ENCODE assay signal across 17 mouse cellular contexts in genomic region chr1:136401281-136401680, GRCm38 (mm10). TPM values are rescaled to one million over a fixed set of nuclear protein-coding genes. Genes with fewer than 3 reads are reported as not detected.
DNase-seq lines count a peak whose midpoint lies in the region; ATAC-seq and TF ChIP-seq lines count a peak whose summit lies in the region.
"Had no signal": no experiment of that assay in that cellular context is flagged by ENCODE, and none has a peak within 500 bp of the region (broad histone marks: within the 10 kb centered on the region; RNA-seq: fewer than 3 reads in every experiment).

No protein-coding gene starts in this region.

- H3ac ChIP-seq in myocyte (ENCODE audit: control insufficient read depth, insufficient read length), result no peak overlapping the region

- H3K4me2 ChIP-seq in midbrain, embryonic 11.5 days, result no peak overlapping the region
- peak overlapping the region; percentile 47 for H3K4me2 ChIP-seq in myocyte (ENCODE audit: low read depth)
- H3K4me2 ChIP-seq in hindbrain, embryonic 11.5 days (replicated peaks; ENCODE audit: low read depth, low read length), result no peak overlapping the region
- H3K4me2 ChIP-seq: embryonic facial prominence, embryonic 12.5 days; heart, embryonic 12.5 days; kidney, embryonic 15.5 days; midbrain, embryonic 15.5 days had no signal

- no peaks in the 10 kb centered on the region for H3K79me2 ChIP-seq in myocyte (ENCODE audit: control insufficient read depth, insufficient read depth)

- H3K9me3 ChIP-seq in midbrain, embryonic 11.5 days (ENCODE audit: control insufficient read depth, low read length), result no peaks in the 10 kb centered on the region
- no peaks in the 10 kb centered on the region; the same call in 1 of the 2 replicates for H3K9me3 ChIP-seq in midbrain, embryonic 10.5 days (replicated peaks)
- H3K9me3 ChIP-seq in hindbrain, embryonic 11.5 days (ENCODE audit: control insufficient read depth, low read length), result no peaks in the 10 kb centered on the region
- H3K9me3 ChIP-seq: embryonic facial prominence, embryonic 12.5 days; kidney, embryonic 15.5 days; midbrain, embryonic 15.5 days had no signal

- H3K4me3 ChIP-seq in midbrain, embryonic 11.5 days (ENCODE audit: low read depth, low read length), result no peak overlapping the region
- H3K4me3 ChIP-seq in midbrain, embryonic 10.5 days, result no peak overlapping the region
- no peak overlapping the region for H3K4me3 ChIP-seq in myocyte
- H3K4me3 ChIP-seq in hindbrain, embryonic 11.5 days (ENCODE audit: low read depth, low read length), result no peak overlapping the region
- H3K4me3 ChIP-seq: embryonic facial prominence, embryonic 12.5 days; heart, embryonic 12.5 days; kidney, embryonic 15.5 days; midbrain, embryonic 15.5 days had no signal

- ATAC-seq in midbrain, embryonic 11.5 days (ENCODE audit: low FRiP score), result no peak
- ATAC-seq in frontal cortex, adult (ENCODE audit: low TSS enrichment), result peak; percentile 97
- ATAC-seq in hindbrain, embryonic 11.5 days (ENCODE audit: low FRiP score), result no peak
- ATAC-seq: forebrain, postnatal 0 days; midbrain, embryonic 15.5 days; Patski had no signal

- DNase-seq in midbrain, embryonic 11.5 days (ENCODE audit: low spot score, missing footprints), result peak; percentile 28
- no peak for DNase-seq in midbrain, embryonic 10.5 days (ENCODE audit: low spot score)
- DNase-seq in urinary bladder, adult 18-20 months (ENCODE audit: low spot score in 2 of 2), result no peak
- DNase-seq in lung, postnatal 10 days, result no peak
- no peak for DNase-seq in hindbrain, embryonic 11.5 days (ENCODE audit: low spot score)
- DNase-seq: cerebellum, postnatal 25 days; forebrain, postnatal 0 days; gastrocnemius, postnatal 36 days; lung, adult 2 months; thymus, postnatal 4 days had no signal

- no peaks in the 10 kb centered on the region for H3K27me3 ChIP-seq in midbrain, embryonic 11.5 days (ENCODE audit: control insufficient read depth, insufficient read depth, low read length)
- H3K27me3 ChIP-seq in midbrain, embryonic 10.5 days (ENCODE audit: low read depth, poor library complexity, severe bottlenecking), result no peaks in the 10 kb centered on the region
- H3K27me3 ChIP-seq in myocyte (ENCODE audit: control insufficient read depth, insufficient read depth, insufficient read length), result no peaks in the 10 kb centered on the region
- H3K27me3 ChIP-seq in hindbrain, embryonic 11.5 days (ENCODE audit: control insufficient read depth, insufficient read depth, low read length), result no peaks in the 10 kb centered on the region
- H3K27me3 ChIP-seq: embryonic facial prominence, embryonic 12.5 days; kidney, embryonic 15.5 days; midbrain, embryonic 15.5 days; Patski had no signal

- H3K27ac ChIP-seq in midbrain, embryonic 11.5 days (ENCODE audit: low read depth, low read length), result no peak overlapping the region
- no peak overlapping the region for H3K27ac ChIP-seq in midbrain, embryonic 10.5 days (replicated peaks)
- H3K27ac ChIP-seq in hindbrain, embryonic 11.5 days (ENCODE audit: low read depth, low read length), result no peak overlapping the region
- H3K27ac ChIP-seq: embryonic facial prominence, embryonic 12.5 days; kidney, embryonic 15.5 days; midbrain, embryonic 15.5 days had no signal

- 74% methylated on average over 8 of the region's 8 CpGs for WGBS in midbrain, embryonic 11.5 days
- 75% methylated on average over 8 of the region's 8 CpGs for WGBS in midbrain, embryonic 10.5 days
- 80% methylated on average over 8 of the region's 8 CpGs for WGBS in hindbrain, embryonic 11.5 days

- H3K9ac ChIP-seq in midbrain, embryonic 11.5 days (ENCODE audit: low read length), result no peak overlapping the region
- no peak overlapping the region for H3K9ac ChIP-seq in hindbrain, embryonic 11.5 days (ENCODE audit: low read depth, low read length)
- H3K9ac ChIP-seq: embryonic facial prominence, embryonic 12.5 days; forebrain, postnatal 0 days; heart, embryonic 12.5 days; kidney, embryonic 15.5 days; midbrain, embryonic 15.5 days had no signal

- no peak for TF ChIP-seq POLR2A in myocyte (IDR thresholded peaks at IDR 0.05; ENCODE audit: insufficient read length, low read depth)

- no peaks in the 10 kb centered on the region for H3K4me1 ChIP-seq in midbrain, embryonic 11.5 days (ENCODE audit: control insufficient read depth, insufficient read depth, low read length)
- H3K4me1 ChIP-seq in midbrain, embryonic 10.5 days, result 0 out of 2 replicates have a peak, but pooled peaks cover 3% of the 10 kb centered on the region
- no peaks in the 10 kb centered on the region for H3K4me1 ChIP-seq in hindbrain, embryonic 11.5 days (replicated peaks; ENCODE audit: control insufficient read depth, insufficient read depth, low read length)
- H3K4me1 ChIP-seq: embryonic facial prominence, embryonic 12.5 days; heart, embryonic 12.5 days; kidney, embryonic 15.5 days; midbrain, embryonic 15.5 days had no signal

- H3K36me3 ChIP-seq in midbrain, embryonic 11.5 days (ENCODE audit: control insufficient read depth, insufficient read depth, low read length), result no peaks in the 10 kb centered on the region
- H3K36me3 ChIP-seq in midbrain, embryonic 10.5 days, result no peaks in the 10 kb centered on the region
- H3K36me3 ChIP-seq in myocyte (ENCODE audit: control insufficient read depth, insufficient read depth), result no peaks in the 10 kb centered on the region
- no peaks in the 10 kb centered on the region for H3K36me3 ChIP-seq in hindbrain, embryonic 11.5 days (ENCODE audit: control insufficient read depth, insufficient read depth, low read length)
- H3K36me3 ChIP-seq: embryonic facial prominence, embryonic 12.5 days; heart, embryonic 12.5 days; kidney, embryonic 15.5 days; midbrain, embryonic 15.5 days had no signal

TF ChIP-seq in myocyte, 11 proteins besides CTCF, POLR2A, EP300 and RAD21:
- TF ChIP-seq REST (IDR thresholded peaks at IDR 0.05; ENCODE audit: insufficient read depth, insufficient read length), result no peak
- TF ChIP-seq TCF3 (IDR thresholded peaks at IDR 0.05; ENCODE audit: insufficient read length, low read depth), result no peak
- TF ChIP-seq MYOD1 (IDR thresholded peaks at IDR 0.05; ENCODE audit: control insufficient read depth in 1 of 3, insufficient read length in 2 of 3, low read depth in 2 of 3), result no peak
- TF ChIP-seq CEBPB (IDR thresholded peaks at IDR 0.05; ENCODE audit: insufficient read depth, poor library complexity, severe bottlenecking), result no peak
- TF ChIP-seq E2F4 (IDR thresholded peaks at IDR 0.05; ENCODE audit: insufficient read depth), result no peak
- TF ChIP-seq POLR2AphosphoS2 (IDR thresholded peaks at IDR 0.05; ENCODE audit: insufficient read length, low read depth), result no peak

RNA-seq across cellular contexts. Expression of gene Ddx59, which starts 13.8 kb away (rescaled TPM):
- polyA plus RNA-seq in midbrain, embryonic 11.5 days (2014; fragmentation: Nextera tagmentation; extraction: Ambion mirVana), result 20.3 and 20.5 TPM in 2 replicates
- 19.6 and 20.7 TPM in 2 replicates for polyA plus RNA-seq in midbrain, embryonic 10.5 days (2016; fragmentation: Nextera tagmentation; extraction: Ambion mirVana)
- polyA plus RNA-seq in myocyte (2012; fragmentation: generic; extraction: Trizol), result 8.0 TPM
- 18.0 and 20.3 TPM in 2 replicates for polyA plus RNA-seq in hindbrain, embryonic 11.5 days (2014; fragmentation: Nextera tagmentation; extraction: Ambion mirVana)

RNA-seq across cellular contexts. Expression of gene Camsap2, which starts 55.4 kb away (rescaled TPM):
- polyA plus RNA-seq in midbrain, embryonic 11.5 days (2014; fragmentation: Nextera tagmentation; extraction: Ambion mirVana), result 32.7 and 35.3 TPM in 2 replicates
- 11.1 and 14.4 TPM in 2 replicates for polyA plus RNA-seq in midbrain, embryonic 10.5 days (2016; fragmentation: Nextera tagmentation; extraction: Ambion mirVana)
- polyA plus RNA-seq in myocyte (2012; fragmentation: generic; extraction: Trizol), result 6.8 TPM
- 36.7 and 40.1 TPM in 2 replicates for polyA plus RNA-seq in hindbrain, embryonic 11.5 days (2014; fragmentation: Nextera tagmentation; extraction: Ambion mirVana)
